Mouse (Mus musculus) olfactory bulb, adult 2 months (tissue): ENCODE results near the gene Grm8. TPM values are rescaled to one million over a fixed set of nuclear protein-coding genes. Genes with fewer than 3 reads are reported as not detected.

Experiments used
- H3K27ac ChIP-seq: fragments of 200-500 bp; 2 replicates; pipeline ENCODE4 v1.5.1; 2012; ENCODE audit warnings: low read depth, low read length; ENCODE audit not compliant: insufficient read depth
- H3K4me1 ChIP-seq: fragments of 200-500 bp; 2 replicates; pipeline ENCODE4 v1.6.1; 2012; ENCODE audit warnings: low read length; ENCODE audit not compliant: control insufficient read depth, insufficient read depth
- H3K4me3 ChIP-seq: fragments of 200-500 bp; 2 replicates; pipeline ENCODE4 v1.5.1; 2012; ENCODE audit warnings: mild to moderate bottlenecking, low read depth, low read length, moderate library complexity; ENCODE audit not compliant: insufficient read depth
- CTCF ChIP-seq: fragments of 200-500 bp; IDR thresholded peaks from 2 replicates; pipeline ENCODE4 v1.5.1; 2012; ENCODE audit warnings: low read depth, mild to moderate bottlenecking, low read length, moderate library complexity; ENCODE audit not compliant: insufficient read depth
- POLR2A ChIP-seq: fragments of 200-500 bp; IDR thresholded peaks from 2 replicates; pipeline ENCODE4 v1.6.1; 2012; ENCODE audit warnings: mild to moderate bottlenecking, low read depth, low read length, moderate library complexity; ENCODE audit not compliant: insufficient read depth
- WGBS: fragments of 180-500 bp; shearing (Covaris S2); methylation state at CpG from one replicate; pipeline ENCODE4 v1.1.7; 2018; 5-methylcytosine and 5-hydroxymethylcytosine counted together
- polyA plus RNA-seq: library from polyadenylated mRNA; stranded (reverse); fragments of >200 nt; gene quantifications from 2 replicates; pipeline ENCODE4 v1.2.4, GENCODE M21; 2012; ENCODE audit warnings: low replicate concordance; ENCODE audit not compliant: missing spikeins, insufficient read depth, insufficient read length

Gene Grm8
- polyA plus RNA-seq, 1 experiment = not detected

DNA sequence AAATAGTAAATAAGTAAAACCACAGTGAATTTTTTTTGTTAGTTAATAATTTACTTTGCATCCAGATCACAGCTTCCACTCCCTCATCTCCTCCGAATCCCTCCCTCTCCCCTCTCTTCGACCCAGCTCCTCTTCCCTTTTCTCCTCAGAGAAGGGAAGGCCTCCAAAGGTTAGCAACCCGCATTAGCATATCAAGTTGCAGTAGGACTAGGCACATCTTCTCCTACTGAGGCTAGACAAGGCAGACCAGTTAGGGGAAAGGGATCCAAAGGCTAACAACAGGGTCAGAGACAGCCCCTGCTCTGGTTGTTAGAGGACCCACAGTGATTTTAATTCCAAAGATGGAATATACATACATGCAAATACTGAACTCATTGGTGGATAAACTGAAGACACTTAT is 60.5 kb downstream of the Grm8 start:
- Histone ChIP-seq H3K4me3 (no peak overlapping the region), H3K4me1 (no peaks in the 10 kb centered on the region), H3K27ac (no peak overlapping the region)
- 78% methylated on average over 3 of the region's 3 CpGs for WGBS
- TF ChIP-seq CTCF (no peak), POLR2A (no peak)

DNA sequence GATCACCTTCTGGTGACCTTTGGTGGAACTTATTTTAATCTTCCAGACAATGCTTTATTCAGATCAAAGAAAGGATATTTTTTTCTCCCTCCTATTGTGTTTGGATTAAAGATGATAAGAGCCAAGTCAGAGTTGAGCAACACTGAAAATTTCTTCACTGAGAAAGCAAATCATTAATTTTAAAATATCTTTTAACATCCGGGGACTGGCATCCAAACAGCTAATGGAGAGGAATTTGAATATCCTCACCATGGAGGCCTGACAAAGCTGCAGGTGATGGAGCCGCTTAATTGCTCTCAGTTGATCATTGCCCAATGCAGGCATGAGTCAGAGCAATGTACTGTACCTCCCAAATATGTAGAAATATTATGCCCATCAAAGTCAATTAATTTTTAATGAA is 83.0 kb downstream of the Grm8 start:
- 70% methylated on average over 2 of the region's 2 CpGs for WGBS
- no peaks in the 10 kb centered on the region for H3K4me1 ChIP-seq
- no peak overlapping the region for H3K27ac ChIP-seq
- TF ChIP-seq POLR2A = no peak
- H3K4me3 ChIP-seq = no peak overlapping the region

DNA sequence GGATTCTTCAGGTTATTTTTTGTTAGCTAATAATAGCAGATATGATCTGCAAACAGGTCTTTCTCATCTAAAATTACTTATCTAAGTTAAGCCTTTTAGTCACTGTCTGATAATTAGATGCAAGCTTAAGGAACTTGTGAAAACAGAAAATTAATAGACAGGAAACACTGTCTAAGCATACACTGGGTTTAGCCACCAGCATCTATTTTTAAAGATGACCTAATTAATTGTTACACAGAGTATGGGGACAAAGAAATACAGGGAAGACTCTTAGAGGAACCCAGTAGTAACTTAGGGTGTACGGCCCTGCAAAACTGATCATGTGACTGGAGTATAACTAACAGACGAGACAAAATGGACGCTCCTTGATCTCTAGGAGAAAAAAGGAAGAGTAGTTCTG is 92.6 kb downstream of the Grm8 start:
- Histone ChIP-seq H3K4me1 (no peaks in the 10 kb centered on the region), H3K4me3 (no peak overlapping the region), H3K27ac (no peak overlapping the region)
- 45% methylated on average over 3 of the region's 3 CpGs for WGBS
- TF ChIP-seq CTCF = no peak
- TF ChIP-seq POLR2A = no peak

DNA sequence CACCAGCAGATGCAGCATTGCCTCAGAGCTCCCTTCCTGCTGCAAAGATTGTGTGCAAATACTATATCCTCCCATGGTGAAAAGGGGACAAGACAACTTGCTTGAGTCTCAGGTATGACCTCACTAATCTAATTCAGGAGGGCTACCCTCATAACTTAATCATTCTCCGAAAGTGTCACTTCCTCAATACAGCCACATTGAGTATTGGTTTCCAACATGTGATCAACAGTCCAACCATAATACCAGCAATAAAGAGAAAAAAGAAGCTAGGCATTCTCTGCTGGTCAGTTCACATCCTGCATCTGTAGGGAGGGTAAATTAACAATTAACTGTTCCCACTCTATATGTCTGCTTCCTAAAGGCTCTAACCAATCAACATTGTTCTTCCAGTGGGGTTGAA is 94.2 kb downstream of the Grm8 start:
- H3K4me3 ChIP-seq = no peak overlapping the region
- WGBS = 94% methylated on average over 1 of the region's 1 CpGs
- TF ChIP-seq POLR2A (no peak), CTCF (no peak)

DNA sequence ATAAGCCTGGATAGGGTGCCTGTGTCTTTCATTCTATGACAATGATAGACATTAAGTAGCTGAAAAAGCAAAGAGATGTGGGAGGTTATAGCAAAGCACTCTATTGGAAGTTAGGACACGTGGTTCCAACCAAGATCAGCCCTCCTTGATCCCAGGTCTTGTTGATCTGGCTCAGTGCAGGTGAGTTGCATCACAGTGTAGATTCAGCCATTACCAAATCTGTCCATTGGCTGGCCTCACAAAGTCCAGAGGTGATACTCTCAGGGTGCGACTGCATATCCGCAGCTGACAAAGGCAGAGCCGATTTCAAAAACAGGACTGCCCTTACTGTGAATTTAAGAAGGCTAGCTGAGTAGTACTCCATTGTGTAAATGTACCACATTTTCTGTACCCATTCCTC is 103.0 kb downstream of the Grm8 start:
- TF ChIP-seq POLR2A (no peak), CTCF (no peak)
- no peak overlapping the region for H3K4me3 ChIP-seq
- 94% methylated on average over 4 of the region's 4 CpGs for WGBS
- H3K27ac ChIP-seq = no peak overlapping the region
- no peaks in the 10 kb centered on the region for H3K4me1 ChIP-seq

More for the DNA sequence above, 94.2 kb downstream of the Grm8 start:
- no peak overlapping the region for H3K27ac ChIP-seq
- H3K4me1 ChIP-seq = no peaks in the 10 kb centered on the region

DNA sequence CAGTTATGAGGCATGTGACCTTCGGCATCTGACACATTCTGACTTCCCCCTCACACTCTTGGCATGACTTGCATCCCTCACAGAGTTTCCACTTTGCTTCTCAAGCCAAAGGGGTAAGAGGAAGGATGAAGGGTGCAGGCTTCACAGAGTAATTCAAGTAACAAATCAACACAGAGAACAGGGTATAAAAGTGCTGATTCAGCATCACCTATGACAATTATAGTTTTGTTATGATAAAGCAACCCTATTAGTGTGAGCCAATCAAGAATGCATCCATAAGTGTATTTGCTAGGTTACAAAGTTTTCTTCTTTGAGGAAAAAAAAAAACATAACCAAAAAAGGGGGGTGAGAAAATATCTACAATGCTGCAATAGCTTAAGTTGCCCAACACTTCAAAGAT is 117.3 kb downstream of the Grm8 start:
- Histone ChIP-seq H3K4me1 (no peaks in the 10 kb centered on the region), H3K27ac (no peak overlapping the region), H3K4me3 (no peak overlapping the region)
- no peak for TF ChIP-seq CTCF
- 77% methylated on average over 1 of the region's 1 CpGs for WGBS

DNA sequence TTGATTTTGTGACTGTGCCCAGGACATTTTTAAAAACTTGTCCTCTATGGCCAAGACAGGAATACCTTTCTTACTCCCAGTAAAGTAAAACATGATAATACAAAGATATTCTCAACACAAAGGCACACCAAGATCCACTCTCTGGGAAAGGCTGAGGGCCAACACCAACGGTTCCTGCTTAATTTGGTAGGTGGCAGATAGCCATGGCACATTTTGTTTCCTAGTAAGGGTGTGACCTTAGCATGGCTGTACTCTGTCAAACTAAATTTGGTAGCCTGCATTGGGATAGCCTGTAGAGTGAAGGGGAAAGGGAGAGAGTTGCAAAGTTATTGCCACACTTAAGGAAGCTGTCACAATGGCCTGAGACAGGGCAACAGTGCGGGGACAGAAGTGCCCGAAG is 128.0 kb downstream of the Grm8 start:
- no peak for TF ChIP-seq POLR2A
- no peak for TF ChIP-seq CTCF
- no peak overlapping the region for H3K27ac ChIP-seq
- H3K4me1 ChIP-seq = 0 out of 2 replicates have a peak, but pooled peaks cover 2% of the 10 kb centered on the region
- H3K4me3 ChIP-seq = no peak overlapping the region
- WGBS = 81% methylated on average over 3 of the region's 3 CpGs

DNA sequence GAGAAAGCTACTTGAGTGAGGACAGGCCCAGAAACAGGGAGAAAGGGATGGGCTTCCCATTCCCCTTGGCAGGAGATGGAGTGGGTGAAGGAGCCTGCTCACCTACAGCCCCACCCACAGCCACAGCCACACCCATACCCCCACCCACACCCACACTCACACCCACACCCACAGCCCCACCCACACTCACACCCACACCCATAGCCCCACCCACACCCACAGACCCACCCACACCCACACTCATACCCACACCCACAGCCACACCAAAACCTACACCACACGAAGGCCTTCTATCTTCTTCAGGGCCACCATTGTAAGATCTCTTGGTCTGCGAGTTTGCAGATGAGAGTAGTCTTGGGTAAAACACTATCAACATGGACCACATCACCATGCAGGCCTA is 137.7 kb downstream of the Grm8 start:
- no peak for TF ChIP-seq POLR2A
- TF ChIP-seq CTCF = no peak
- H3K4me1 ChIP-seq = no peaks in the 10 kb centered on the region
- H3K27ac ChIP-seq = no peak overlapping the region
- no peak overlapping the region for H3K4me3 ChIP-seq
- WGBS = 97% methylated on average over 2 of the region's 2 CpGs

DNA sequence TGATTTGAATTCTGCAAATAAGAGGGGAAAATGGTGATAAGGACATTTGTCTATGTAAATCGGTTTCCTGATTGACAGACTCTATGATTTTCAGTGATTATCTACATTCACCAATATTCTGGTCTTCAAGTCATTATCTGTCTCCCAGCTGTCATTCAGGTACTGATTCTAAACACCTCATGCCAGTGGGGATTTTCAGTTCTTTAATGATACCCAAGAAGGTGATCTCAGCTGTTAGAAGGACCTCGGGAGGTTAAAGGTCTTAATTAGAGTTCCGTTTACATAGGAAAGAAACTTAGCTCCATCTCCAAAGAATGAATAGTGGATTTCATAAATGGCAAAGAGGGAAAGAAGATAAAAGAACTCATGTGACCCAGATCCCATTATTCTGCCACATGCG is 143.7 kb downstream of the Grm8 start:
- Histone ChIP-seq H3K27ac (no peak overlapping the region), H3K4me1 (no peaks in the 10 kb centered on the region), H3K4me3 (no peak overlapping the region)
- TF ChIP-seq CTCF (no peak), POLR2A (no peak)
- WGBS = 61% methylated on average over 4 of the region's 4 CpGs

DNA sequence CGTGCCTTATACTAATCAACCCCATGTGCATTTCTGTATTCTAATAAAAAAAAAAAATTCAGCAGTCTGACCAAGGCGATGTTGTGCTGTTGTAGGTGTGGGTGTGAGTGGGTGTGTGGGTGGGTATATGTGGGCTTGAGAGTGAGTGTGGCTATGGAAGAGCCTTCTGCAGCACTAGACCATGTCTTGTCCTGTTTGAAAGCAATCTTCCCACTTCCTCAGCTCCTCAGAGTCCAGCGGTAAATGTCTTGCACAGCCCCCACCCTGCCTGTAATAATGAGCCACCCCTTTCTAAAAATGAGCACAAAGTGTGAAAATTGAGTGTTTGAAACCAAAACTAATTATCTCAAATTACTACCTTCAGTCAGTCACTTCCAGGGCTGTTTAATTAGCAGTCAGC is 152.4 kb downstream of the Grm8 start:
- H3K27ac ChIP-seq = no peak overlapping the region
- WGBS = 53% methylated on average over 3 of the region's 3 CpGs
- H3K4me1 ChIP-seq = no peaks in the 10 kb centered on the region
- H3K4me3 ChIP-seq = no peak overlapping the region
- TF ChIP-seq CTCF (no peak), POLR2A (no peak)
